Mouse (Mus musculus) midbrain, embryonic 14.5 days (tissue): ENCODE data around the gene Foxk2. TPM values are rescaled to one million over a fixed set of nuclear protein-coding genes. Genes with fewer than 3 reads are reported as not detected.

Experiments used
- ATAC-seq: fragments of 200-750 bp; cut with Nextera tagmentation; 2 replicates; pipeline ENCODE4 v1.8.0; 2017; ENCODE audit warnings: moderate number of reproducible peaks, moderate library complexity; ENCODE audit not compliant: low FRiP score, low TSS enrichment
- DNase-seq: peaks from one replicate; pipeline ENCODE4 v3.0.0-alpha.2; 2015
- H3K27ac ChIP-seq: fragments of 300-500 bp; sonication (generic); replicated peaks from 2 replicates; pipeline ENCODE4 v1.5.1; 2014; ENCODE audit warnings: mild to moderate bottlenecking, low read depth, low read length, moderate library complexity
- H3K27me3 ChIP-seq: fragments of 300-500 bp; sonication (generic); 2 replicates; pipeline ENCODE4 v1.6.1; 2014; ENCODE audit warnings: low read length, control low read depth, mixed read lengths; ENCODE audit not compliant: control insufficient read depth, insufficient read depth
- H3K36me3 ChIP-seq: fragments of 300-500 bp; sonication (generic); 2 replicates; pipeline ENCODE4 v1.6.1; 2014; ENCODE audit warnings: low read length, control low read depth; ENCODE audit not compliant: control insufficient read depth, insufficient read depth
- H3K4me1 ChIP-seq: fragments of 300-500 bp; sonication (generic); 2 replicates; pipeline ENCODE4 v1.6.1; 2014; ENCODE audit warnings: mild to moderate bottlenecking, antibody characterized with exemption, low read length, control low read depth; ENCODE audit not compliant: control insufficient read depth, insufficient read depth
- H3K4me2 ChIP-seq: fragments of 300-500 bp; sonication (generic); 2 replicates; pipeline ENCODE4 v1.6.1; 2014; ENCODE audit warnings: mild to moderate bottlenecking, low read length, moderate library complexity
- H3K4me3 ChIP-seq: fragments of 300-500 bp; sonication (generic); replicated peaks from 2 replicates; pipeline ENCODE4 v1.5.1; 2014; ENCODE audit warnings: low read depth, low read length
- H3K9ac ChIP-seq: fragments of 300-500 bp; sonication (generic); replicated peaks from 2 replicates; pipeline ENCODE4 v1.6.1; 2014; ENCODE audit warnings: mild to moderate bottlenecking, low read length, moderate library complexity
- H3K9me3 ChIP-seq: fragments of 300-500 bp; sonication (generic); 2 replicates; pipeline ENCODE4 v1.6.1; 2016; ENCODE audit warnings: low read length, control low read depth, mixed read lengths; ENCODE audit not compliant: control insufficient read depth
- WGBS: fragments of 180-500 bp; shearing (Covaris S2); extraction: QIAGEN DNeasy Blood & Tissue Kit; methylation state at CpG from one replicate; pipeline ENCODE4 v1.1.7; 2014; 5-methylcytosine and 5-hydroxymethylcytosine counted together
- polyA plus RNA-seq: library from polyadenylated mRNA; unstranded; fragments of >200 nt; fragmentation: Nextera tagmentation; extraction: Ambion mirVana; gene quantifications from 2 replicates; pipeline ENCODE4 v1.2.1, GENCODE M21; 2014

Gene Foxk2
- polyA plus RNA-seq, 1 experiment from 2014 or later = 16.6 TPM

- WGBS = 47% methylated on average over 4 of the region's 4 CpGs
- H3K9me3 ChIP-seq = no peaks in the 10 kb centered on the region
- DNase-seq = no peak
- H3K4me1 ChIP-seq = peaks cover 28% of the 10 kb centered on the region
- H3K4me2 ChIP-seq = no peak overlapping the region
- H3K27me3 ChIP-seq = no peaks in the 10 kb centered on the region
- no peak overlapping the region for H3K4me3 ChIP-seq
- ATAC-seq = no peak
- H3K9ac ChIP-seq = no peak overlapping the region
- H3K36me3 ChIP-seq = peaks cover 1% of the 10 kb centered on the region; the same call in 1 of the 2 replicates
- H3K27ac ChIP-seq = no peak overlapping the region
Measured at GRCm38 (mm10) chr11:121231628-121232291, 28.0 kb upstream of the Foxk2 start.

- H3K9me3 ChIP-seq = no peaks in the 10 kb centered on the region
- DNase-seq (no peak), ATAC-seq (no peak)
- no peak overlapping the region for H3K9ac ChIP-seq
- peaks cover 24% of the 10 kb centered on the region for H3K4me1 ChIP-seq
- no peak overlapping the region for H3K4me2 ChIP-seq
- no peak overlapping the region for H3K4me3 ChIP-seq
- WGBS = 34% methylated on average over 4 of the region's 4 CpGs
- no peaks in the 10 kb centered on the region for H3K36me3 ChIP-seq
- no peaks in the 10 kb centered on the region for H3K27me3 ChIP-seq
- no peak overlapping the region for H3K27ac ChIP-seq
Measured at GRCm38 (mm10) chr11:121232706-121233105, 27.1 kb upstream of the Foxk2 start.

GRCm38 (mm10) chr11:121235475-121236238 is 24.1 kb upstream of the Foxk2 start:
- 26% methylated on average over 9 of the region's 9 CpGs for WGBS
- Histone ChIP-seq H3K27me3 (no peaks in the 10 kb centered on the region), H3K27ac (peak overlapping the region; percentile 100), H3K36me3 (peaks cover 17% of the 10 kb centered on the region), H3K9me3 (no peaks in the 10 kb centered on the region), H3K4me2 (peak overlapping the region; percentile 59), H3K4me3 (peak overlapping the region; percentile 76; the same call in 1 of the 2 replicates), H3K9ac (no peak overlapping the region), H3K4me1 (peaks cover 31% of the 10 kb centered on the region)
- peak; percentile 56 for DNase-seq
- no peak for ATAC-seq

GRCm38 (mm10) chr11:121236564-121237344 is 23.0 kb upstream of the Foxk2 start, which contains the start of gene Narf:
TSS of gene Narf (plus strand) at chr11:121237253.
- ATAC-seq = peak; percentile 99
- H3K36me3 ChIP-seq = peaks cover 23% of the 10 kb centered on the region
- under 1% methylated on average over 50 of the region's 50 CpGs for whole genome bisulfite sequencing

GRCm38 (mm10) chr11:121237345-121238128 is 22.3 kb upstream of the Foxk2 start:
- Histone ChIP-seq H3K27ac (peak overlapping the region; percentile 100), H3K4me3 (peak overlapping the region; percentile 76), H3K36me3 (peaks cover 31% of the 10 kb centered on the region), H3K9ac (peak overlapping the region; percentile 90), H3K4me1 (peaks cover 34% of the 10 kb centered on the region), H3K9me3 (no peaks in the 10 kb centered on the region), H3K4me2 (peak overlapping the region; percentile 63), H3K27me3 (no peaks in the 10 kb centered on the region)
- WGBS = 5% methylated on average over 28 of the region's 28 CpGs
- no peak for ATAC-seq
- peak; percentile 79 for DNase-seq

More at GRCm38 (mm10) chr11:121236564-121237344, 23.0 kb upstream of the Foxk2 start, which contains the start of gene Narf:
- DNase-seq = peak; percentile 99
- H3K9me3 ChIP-seq = no peaks in the 10 kb centered on the region
- peaks cover 34% of the 10 kb centered on the region for H3K4me1 ChIP-seq
- peak within 1 kb of the TSS; percentile 90 for H3K9ac ChIP-seq
- no peaks in the 10 kb centered on the region for H3K27me3 ChIP-seq
- peak within 1 kb of the TSS; percentile 76 for H3K4me3 ChIP-seq
- peak within 1 kb of the TSS; percentile 63 for H3K4me2 ChIP-seq
- peak within 1 kb of the TSS; percentile 100 for H3K27ac ChIP-seq

GRCm38 (mm10) chr11:121239669-121240068 is 20.1 kb upstream of the Foxk2 start:
- Histone ChIP-seq H3K36me3 (peaks cover 50% of the 10 kb centered on the region), H3K9me3 (no peaks in the 10 kb centered on the region), H3K4me3 (no peak overlapping the region), H3K27ac (no peak overlapping the region), H3K4me2 (peak overlapping the region; percentile 63), H3K9ac (no peak overlapping the region), H3K27me3 (no peaks in the 10 kb centered on the region), H3K4me1 (peaks cover 34% of the 10 kb centered on the region)
- no peak for DNase-seq
- no peak for ATAC-seq
- 95% methylated on average over 2 of the region's 2 CpGs for WGBS

- Histone ChIP-seq H3K4me1 (no peaks in the 10 kb centered on the region), H3K9ac (no peak overlapping the region), H3K27me3 (no peaks in the 10 kb centered on the region), H3K27ac (no peak overlapping the region), H3K9me3 (no peaks in the 10 kb centered on the region), H3K4me2 (no peak overlapping the region), H3K4me3 (no peak overlapping the region), H3K36me3 (peaks cover 98% of the 10 kb centered on the region)
- WGBS = 94% methylated on average over 8 of the region's 8 CpGs
- DNase-seq = no peak
- no peak for ATAC-seq
Measured at GRCm38 (mm10) chr11:121250196-121250595, 9.6 kb upstream of the Foxk2 start.
